Mouse (Mus musculus): ENCODE measurements around the gene Rfesd.

The Rfesd gene

DNA sequence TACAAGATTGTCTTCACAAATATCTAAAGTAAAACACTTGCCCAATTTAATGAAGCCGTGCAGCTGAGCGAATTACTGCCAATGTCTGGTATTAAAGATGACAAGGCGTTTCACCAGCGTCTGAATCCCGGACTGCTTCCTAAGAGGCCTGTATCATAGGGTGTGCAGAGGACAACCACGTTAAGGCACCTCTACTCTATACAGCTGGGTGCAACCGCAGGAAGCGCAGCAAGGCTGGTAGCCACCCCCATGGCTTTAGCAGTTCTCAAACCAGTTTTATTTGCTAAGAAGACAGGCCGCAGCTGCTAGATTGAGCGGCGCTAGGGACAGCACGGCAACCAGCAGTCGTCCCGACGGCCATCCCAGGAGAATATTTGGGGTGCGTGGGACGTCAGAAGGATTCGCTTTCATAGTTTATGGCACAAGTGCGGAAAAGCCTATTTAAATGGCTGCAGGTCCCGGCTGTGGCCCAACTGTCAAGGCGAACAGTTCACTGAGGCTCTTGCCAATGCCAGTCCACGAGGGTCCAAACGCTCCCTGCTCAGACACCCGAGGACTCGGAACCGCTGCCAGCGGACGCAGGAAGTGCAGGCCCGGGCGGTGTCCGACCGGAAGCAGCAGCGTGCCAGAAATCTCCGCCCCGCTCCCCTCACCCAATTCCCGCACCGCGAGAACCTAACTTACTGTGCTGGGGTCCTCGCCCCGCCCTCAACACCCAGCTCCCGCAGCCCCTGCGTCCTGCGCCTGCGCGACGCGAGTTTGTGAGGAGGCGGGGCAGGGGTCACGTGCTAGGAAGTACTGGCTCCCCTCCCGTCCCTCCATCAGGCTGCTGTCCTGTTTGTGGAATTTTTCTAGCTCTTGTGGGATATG, at the start of gene Rfesd:
Gene Rfesd (minus strand): TSS at position 746 of the 870 bp plus-strand sequence.
- in situ Hi-C loops (cut with MboI, MseI): no loop called here

DNA sequence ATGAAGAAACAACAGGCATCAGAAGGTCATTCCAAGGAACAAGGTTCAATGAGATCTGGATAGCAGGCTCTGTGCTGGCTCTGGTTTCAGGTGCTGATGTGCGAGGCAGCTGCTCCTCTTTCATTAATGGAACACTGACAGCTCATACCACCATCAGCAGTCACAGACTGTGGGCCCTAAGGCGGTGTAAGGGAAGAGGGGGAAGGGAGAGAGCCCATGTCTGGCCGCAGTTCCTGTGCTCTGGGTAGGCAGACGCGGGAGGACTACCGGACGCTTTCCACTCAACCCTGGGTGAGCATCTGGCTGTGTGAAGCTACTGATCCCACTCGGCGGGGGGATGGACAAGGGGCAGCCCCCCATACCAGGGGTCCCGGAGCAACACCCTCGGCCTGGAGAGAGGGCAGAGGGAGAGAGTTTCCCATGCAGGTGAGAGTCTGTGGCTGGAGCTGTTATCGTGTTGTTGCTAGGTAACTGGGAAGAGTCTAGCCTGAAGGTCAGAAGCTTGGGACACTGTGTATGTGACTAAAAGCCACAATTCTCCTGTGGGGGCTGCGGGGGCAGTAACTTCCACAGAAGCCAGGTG, 45.9 kb upstream of the Rfesd start:
- in situ Hi-C loops (cut with MboI, MseI): no loop called here

DNA sequence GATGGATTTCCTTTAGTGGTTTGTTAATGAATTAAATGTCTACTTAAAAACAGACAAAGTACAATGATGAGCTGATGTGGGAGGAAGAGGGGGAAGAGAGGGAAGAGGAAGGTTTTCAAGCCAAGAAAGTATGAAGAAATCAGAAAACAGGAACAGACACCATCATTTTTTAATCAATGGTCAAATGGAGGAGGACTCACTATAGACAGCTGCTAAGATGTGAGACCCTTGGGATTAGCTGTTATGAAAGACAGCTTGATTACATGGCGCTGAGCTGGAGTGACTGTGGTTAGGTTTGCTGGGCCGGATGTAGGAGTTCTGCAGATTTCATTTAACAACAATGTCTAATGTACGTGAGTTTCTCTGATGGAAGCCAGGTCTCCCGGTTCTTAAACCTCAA, 45.0 kb upstream of the Rfesd start:
- in situ Hi-C loops (cut with MboI, MseI): no loop called here

DNA sequence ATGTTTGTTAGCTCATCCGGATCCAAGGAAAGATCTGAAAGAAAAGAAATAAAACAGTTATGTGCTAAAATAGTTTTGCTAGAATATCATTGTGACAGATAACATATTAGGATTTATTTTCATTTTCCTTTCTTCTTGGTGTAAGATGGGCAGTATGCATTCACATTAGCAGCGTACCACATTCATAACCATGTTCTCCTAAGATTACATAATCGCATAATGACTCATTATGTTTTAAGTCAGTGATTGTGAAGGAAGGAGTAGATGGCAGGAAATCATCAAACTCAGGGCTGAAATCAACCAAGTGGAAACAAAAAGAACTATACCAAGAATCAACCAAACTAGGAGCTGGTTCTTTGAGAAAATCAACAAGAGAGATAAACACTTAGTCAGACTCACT, 44.0 kb upstream of the Rfesd start:
- in situ Hi-C loops (cut with MboI, MseI): no loop called here

DNA sequence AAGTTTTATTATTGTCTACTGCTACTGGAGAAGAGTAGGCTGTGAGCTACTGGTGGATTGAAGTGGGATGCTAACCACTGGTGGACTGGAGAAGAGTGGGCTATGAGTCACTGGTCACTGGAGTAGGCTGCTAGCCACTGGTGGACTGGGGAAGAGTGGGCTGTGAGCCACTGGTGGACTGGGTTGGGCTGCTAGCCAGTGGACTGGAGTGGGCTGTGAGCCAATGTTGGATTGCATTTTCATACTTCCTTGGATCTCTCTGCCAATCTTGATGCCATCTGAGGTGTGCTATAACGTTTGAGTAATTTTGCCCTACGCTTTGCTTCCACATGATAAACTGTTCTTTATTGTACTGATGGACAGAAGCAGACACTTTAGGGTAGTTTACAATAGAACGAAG, 43.6 kb upstream of the Rfesd start:
- in situ Hi-C loops (cut with MboI, MseI): no loop called here

DNA sequence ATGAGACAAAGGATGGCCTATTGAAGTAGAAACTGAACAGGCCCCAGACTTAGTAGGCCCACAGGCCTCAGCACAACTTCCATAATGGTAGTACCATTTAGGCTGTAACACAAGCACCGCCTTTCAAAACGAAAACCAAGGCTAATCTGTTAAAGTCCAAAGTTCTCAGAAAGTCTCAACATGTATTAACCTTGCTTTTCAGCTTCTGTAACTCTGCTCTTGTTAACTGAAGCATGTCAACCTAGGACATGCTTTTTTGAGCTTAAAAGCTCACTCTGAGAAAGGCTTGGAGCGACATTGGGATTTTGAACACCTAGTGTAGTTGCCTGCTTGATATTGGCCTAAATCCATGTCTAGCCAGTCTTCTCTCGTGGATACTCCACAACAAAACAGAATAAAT, 41.1 kb upstream of the Rfesd start:
- in situ Hi-C loops (cut with MboI, MseI): no loop called here

DNA sequence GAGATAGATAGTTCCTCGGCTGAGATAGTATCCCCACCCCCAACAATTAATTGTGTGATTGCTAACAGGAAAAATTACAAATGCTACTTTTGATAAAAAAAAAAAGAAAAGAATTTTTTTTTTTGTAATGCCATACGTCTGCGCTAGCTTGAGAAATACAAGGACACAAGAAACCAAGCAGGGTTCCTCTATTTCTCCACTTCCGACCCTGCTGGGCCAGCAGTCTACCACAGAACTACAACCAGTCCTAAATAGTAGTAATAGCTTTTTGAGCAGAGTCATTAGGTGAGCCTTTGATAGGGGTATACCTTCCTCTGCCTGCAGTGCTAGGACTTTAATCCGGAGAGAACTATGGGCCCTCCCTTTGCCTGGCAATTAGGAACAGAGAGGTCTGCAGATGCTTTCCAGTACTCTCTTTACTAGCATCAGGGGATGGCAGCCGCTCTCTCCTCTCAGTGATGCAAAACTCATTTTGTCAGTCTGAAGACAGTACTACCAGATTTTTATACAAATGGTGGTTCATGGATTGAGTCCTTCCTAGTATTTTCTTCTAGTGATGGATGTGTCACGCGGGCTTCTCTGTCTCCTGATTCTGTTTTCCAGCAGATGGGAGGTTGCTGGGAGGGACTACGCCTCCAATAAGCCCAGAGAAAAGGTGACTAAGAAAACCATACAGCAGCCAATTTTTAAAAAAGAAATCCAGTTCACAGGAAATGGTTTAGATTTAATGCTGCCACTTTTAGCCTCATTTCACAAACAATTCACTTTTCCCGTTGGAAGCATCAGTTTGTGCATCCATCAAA, 38.9 kb upstream of the Rfesd start:
- in situ Hi-C loops (cut with MboI, MseI): no loop called here

DNA sequence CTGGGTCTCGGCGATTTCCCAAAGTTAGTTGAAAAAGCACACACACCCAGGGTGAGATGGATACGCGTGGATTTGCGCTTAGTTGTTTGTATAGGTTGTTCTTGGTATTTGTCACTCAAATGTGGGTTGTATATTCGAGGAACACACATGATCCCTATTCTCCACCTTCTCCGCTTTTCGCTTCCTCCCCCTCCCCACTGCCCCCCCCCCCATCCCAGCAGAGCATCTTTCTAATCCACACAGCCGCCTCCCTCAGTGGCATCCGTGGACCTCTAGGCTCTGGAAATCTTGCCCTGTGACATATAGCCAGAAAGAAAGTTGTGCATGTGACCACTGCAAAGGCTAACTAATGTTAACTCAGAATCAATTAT, 38.4 kb upstream of the Rfesd start, which contains the start of gene Gpr150:
Gene Gpr150 (minus strand): TSS at position 101 of the 371 bp plus-strand sequence.
- in situ Hi-C loops (cut with MboI, MseI): no loop called here

DNA sequence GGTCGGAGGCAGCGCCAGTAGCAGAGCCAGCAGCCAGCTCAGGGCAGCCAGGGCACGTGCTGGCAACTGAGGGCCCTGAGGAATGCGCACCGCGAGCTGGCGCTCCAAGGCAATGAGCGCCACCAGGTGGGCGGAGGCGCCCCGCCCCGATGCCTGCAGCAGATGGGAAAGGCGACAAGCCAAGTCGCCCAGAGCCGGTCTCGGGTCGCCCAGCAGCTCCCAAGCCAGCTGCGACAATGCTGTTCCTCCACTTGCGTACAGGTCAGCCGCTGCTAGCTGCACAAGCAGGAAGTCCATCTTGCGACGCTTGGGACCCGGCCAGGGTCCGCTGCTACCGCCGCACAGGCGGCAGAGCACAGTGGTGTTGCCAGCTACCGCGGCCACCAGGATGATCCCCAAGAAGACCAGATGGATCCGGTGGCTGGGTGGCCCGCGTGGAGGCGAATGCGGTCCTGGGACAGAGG, 37.8 kb upstream of the Rfesd start:
- in situ Hi-C loops (cut with MboI, MseI): no loop called here

DNA sequence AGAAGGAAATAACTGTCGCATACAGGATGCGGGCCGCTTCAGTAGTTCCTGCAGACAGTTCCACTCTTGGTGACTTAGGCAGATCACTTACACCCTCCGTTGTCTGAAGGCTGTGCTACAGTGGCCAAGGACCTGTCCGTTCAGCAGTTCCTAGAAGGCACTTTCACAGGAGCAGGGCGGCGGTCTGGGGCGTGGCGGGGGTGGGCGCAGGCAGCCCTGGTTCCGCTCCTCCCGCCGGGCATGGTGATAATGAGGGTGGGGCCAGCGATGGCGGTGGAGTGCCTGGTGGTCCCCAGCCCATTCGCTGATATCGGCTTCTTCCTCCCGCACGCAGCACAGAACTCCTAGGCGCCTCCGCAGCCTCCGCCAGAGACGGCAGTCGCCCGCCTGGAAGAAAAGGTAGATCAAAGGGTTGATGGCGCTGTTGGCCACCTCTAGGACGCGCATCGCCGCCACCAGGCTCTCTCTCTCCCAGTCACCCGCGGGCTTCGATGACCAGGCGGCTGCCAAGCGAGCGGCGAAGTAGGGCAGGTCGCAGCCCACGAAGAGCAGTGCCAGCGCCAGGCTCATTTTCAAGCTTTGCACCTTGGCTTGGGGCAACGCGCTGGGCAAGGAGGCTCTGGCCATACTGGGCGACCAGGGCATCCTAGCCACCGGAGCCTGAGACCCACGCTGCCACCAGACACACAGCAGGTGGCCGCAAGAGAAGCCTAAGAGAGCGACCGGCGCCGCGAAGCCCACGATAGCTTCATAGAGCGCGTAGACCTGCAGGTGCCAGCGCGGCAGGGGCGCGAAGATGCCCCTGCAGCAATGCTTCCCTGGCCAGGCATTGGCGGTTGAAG, 37.1 kb upstream of the Rfesd start:
- in situ Hi-C loops (cut with MboI, MseI): no loop called here

DNA sequence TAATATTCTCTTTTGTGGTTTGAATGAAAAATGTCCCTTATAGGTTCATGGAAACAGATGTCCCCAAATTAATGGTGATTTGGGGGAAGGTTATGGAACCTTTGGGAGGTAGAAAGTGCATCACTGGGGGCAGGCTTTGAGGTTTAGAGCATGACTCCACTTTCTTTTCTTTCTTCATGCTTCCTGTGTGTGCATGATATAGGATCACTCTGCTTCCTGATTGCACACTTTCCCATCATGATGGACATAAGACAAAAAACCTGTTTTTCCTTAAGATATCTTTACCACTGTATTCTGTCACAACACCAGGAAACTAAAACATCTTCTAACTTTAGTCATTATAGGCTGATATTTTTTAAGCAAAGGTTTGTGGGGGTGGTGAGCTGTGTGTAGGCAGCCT, 26.5 kb upstream of the Rfesd start:
- in situ Hi-C loops (cut with MboI, MseI): no loop called here

DNA sequence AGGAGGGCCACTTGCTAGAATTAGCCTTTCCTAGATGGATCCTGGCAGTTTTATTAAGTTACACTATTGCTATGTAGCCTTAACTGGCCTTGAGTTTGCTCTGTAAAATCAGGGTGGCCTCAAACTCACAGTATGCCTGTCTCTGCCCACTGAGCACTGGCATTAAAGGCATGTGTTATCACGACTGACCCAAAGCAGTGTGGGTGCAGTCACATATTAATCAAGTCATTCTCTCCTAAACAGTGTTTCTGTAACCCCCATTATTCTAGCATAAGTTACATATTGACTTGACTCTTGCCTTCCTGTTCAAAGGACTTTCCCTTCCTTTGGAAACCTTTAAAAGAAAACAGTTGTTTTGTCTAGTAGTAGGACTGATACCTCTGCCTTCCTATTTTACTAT, 23.9 kb upstream of the Rfesd start:
- in situ Hi-C loops (cut with MboI, MseI): no loop called here

DNA sequence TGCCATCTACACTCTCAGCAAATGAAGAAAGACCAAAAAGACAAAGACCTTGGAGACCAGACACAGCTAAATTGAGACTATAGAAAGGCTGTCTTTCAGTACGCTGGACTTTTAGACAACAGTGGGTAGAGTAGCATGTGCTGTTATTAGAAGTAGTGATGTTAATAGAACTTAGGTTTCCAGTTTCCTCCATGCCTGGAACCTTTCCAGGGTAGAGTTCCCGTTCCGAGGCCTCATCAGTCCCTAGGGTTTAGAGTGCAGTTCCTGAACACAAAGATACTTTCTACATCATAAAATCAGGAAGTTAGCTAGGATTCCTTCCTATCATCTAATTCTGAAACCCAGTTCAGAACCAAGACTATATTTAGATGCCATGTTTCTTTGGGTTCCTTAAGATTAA, 6.1 kb upstream of the Rfesd start:
- in situ Hi-C loops (cut with MboI, MseI): no loop called here

DNA sequence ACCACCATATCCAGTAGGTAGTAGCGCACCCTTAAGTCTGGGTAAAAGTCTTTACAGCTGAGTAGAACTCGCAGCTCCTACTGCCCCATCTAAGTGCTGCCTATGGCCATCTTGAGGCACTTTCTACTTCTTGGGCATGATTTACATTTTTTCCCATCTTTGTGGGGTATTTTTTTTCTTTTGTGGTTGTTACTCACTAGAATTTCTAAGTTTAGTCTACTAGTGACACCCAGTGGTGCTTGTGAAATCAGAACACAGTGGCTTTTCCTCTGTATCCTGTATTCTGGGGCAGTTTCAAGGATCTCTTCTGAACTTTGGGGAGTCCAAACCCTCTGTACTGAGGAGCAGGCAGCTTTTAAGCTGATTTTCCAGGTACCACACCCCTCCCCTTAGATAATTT, 3.3 kb upstream of the Rfesd start:
- in situ Hi-C loops (cut with MboI, MseI): no loop called here

DNA sequence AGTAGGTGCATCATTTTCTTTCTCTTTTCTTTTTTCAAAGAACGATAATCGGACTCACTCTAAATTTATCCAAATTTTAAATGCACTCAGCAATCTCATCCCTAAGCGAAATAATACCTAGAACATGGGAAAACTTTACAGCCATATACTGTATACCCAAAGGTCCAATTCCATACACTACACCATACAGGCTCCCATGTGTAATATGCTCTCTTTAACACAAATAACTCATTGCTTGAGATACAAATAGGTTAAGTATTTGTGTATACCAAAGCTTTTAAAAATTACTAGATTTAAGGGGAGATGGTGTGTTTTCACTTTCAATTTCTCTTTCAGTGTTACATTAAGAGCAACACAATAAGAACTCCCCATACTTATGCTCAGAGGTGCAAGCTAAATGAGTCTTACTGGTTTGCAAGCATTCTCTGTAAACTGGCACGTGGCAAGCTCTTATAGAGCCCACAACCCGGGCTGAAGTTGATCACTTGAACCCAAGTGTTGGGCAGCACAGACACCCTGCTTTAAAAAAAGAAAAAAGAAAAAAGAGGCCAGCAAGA, 403 bp upstream of the Rfesd start:
- in situ Hi-C loops (cut with MboI, MseI): no loop called here

DNA sequence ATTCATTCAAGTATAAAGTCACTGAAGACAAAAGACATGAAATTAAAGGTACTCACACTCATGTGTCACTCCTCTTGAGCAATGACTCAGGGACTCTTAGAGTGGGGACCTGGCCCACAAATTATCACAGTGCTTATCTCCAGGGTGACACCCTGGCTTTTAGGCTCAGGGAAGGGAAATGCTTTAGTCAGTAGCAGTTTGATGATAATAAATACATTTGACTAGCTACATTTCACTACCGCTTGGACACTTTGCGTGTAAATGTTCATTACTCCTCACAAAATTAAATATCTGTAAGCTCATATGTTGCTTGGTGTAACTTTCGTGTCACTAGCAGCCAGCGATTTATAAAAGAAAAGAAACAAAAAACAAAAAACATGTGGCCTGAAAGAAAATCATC, 1.1 kb downstream of the Rfesd start:
- in situ Hi-C loops (cut with MboI, MseI): no loop called here

DNA sequence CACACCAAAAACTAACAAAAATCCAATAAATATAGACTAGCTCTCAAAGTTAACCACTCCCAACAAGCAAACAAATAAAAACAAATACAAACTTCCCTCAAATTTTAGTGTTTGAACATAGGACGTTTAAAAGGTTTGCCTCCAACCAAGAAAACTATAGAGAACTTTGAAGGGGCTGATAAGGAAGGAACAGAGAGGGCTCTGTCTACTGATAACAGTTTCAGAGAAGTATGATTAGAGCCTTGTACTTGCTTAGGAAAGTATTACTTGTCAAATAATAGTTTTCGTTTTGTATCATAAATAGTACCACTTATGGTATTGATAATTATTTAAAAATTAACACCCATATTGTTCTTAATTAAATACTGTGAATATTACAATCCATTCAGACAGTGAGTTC, 4.0 kb downstream of the Rfesd start:
- in situ Hi-C loops (cut with MboI, MseI): no loop called here

DNA sequence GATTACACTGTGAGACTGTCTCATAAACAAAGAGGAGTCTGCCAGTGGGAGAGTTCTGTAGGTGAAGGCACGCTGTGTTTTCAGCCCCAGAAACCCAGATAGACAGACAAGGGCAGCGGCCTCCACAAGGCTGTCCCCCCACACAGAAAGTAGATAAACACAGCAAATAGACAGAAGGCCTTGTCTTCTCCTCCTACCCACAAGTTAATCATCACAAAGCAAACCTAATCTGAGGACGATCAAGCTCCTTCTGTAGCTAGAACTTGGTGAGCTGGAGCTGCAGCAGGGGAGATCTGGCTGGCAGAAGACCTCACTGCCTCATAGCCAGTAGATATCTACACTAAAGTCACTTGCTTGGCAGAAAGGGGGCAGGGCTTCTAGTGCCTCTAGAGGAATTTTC, 15.2 kb downstream of the Rfesd start:
- in situ Hi-C loops (cut with MboI, MseI): no loop called here

DNA sequence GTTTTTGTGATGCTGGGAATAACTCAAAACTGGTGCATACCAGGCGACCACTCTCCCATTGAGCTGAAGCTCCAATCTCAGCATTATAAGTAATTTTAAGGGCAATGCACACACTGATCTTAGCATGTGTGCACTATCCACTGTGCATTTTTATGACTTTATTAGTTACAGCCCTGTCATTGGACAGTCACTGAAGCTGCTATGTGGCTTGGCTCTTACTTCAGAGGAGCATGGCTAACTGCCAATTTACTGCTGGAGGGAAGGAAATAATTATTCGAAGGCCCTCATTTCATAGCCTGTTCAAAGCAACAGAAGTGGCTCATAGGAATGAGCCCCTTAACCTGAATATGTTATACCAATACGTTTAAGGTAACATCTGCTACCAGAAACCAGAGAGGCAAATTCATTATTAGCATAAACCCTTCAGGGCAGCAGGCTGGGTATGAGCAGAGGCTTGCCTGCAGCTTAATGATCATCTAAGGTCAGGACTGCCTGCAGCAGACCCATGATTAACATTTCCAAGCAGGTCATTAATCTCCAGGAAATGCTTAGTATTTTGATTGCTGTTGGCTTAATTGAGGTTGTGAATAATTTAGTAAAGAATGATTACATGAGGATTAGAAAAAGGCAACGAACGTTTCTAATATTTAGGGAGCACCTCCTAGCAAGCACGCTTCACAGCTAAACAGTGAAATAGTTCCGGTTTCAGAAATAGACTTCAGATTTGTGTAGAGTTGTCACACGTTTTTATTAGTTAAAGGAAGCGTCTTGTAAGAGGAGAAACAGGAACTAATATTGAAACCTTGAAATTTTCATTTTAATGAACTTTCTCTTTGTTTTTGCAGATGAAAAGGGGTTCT, 26.1 kb downstream of the Rfesd start:
- in situ Hi-C loops (cut with MboI, MseI): no loop called here

DNA sequence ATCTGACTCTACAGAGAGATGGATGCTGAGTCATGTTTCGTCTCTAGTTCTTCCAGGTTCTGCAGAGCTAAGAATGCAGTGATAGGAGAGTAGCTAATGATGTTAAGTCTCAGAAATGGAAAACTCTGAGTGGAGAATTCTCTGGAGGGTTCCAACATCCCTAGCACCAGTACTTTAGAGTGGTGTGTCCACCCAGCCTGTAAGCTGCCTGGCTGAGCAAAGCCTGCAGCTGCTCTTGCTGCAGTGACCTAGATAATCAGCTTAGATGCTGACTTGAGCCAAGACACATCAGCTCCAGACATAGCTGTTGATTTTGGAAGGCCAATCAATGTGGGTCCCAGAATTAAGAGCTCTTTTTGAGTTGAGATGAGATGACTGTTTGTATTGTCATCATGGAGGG, 30.4 kb downstream of the Rfesd start:
- in situ Hi-C loops (cut with MboI, MseI): no loop called here
